Mouse (Mus musculus) myocyte (in vitro differentiated cells): Measurements from ENCODE around the gene Gpr65.

Source experiments
- CEBPB ChIP-seq: IDR thresholded peaks from 2 replicates; pipeline ENCODE4 v1.6.1; 2011; ENCODE audit warnings: mild to moderate bottlenecking, moderate library complexity; ENCODE audit not compliant: poor library complexity, insufficient read depth, severe bottlenecking
- E2F4 ChIP-seq: IDR thresholded peaks from one replicate; pipeline ENCODE4 v1.6.1; 2011; ENCODE audit warnings: mild to moderate bottlenecking, control low read depth, moderate library complexity; ENCODE audit not compliant: insufficient read depth
- MAX ChIP-seq: IDR thresholded peaks from one replicate; pipeline ENCODE4 v1.6.1; 2011; ENCODE audit warnings: low read depth, mild to moderate bottlenecking, control low read depth
- MYOD1 ChIP-seq, 3 experiments: IDR thresholded peaks; one replicate each; pipeline ENCODE4 v1.6.1; 2011; ENCODE audit warnings: control low read depth in 2 of 3, low read depth in 2 of 3, mild to moderate bottlenecking in 2 of 3, moderate library complexity in 1 of 3; ENCODE audit not compliant: insufficient read length in 2 of 3, control insufficient read depth in 1 of 3
- POLR2A ChIP-seq: IDR thresholded peaks from one replicate; pipeline ENCODE4 v1.6.1; 2011; ENCODE audit warnings: low read depth, mild to moderate bottlenecking, control low read depth, moderate library complexity; ENCODE audit not compliant: insufficient read length
- TCF12 ChIP-seq: IDR thresholded peaks from one replicate; pipeline ENCODE4 v1.6.1; 2011; ENCODE audit warnings: mild to moderate bottlenecking, control low read depth; ENCODE audit not compliant: poor library complexity, insufficient read depth, severe bottlenecking
- TCF3 ChIP-seq: IDR thresholded peaks from one replicate; pipeline ENCODE4 v1.6.1; 2011; ENCODE audit warnings: low read depth, control low read depth; ENCODE audit not compliant: insufficient read length

GRCm38 (mm10) chr12:98244865-98245264 lies 23.6 kb upstream of the Gpr65 start:
- no peak for TF ChIP-seq POLR2A
- no peak for TF ChIP-seq MAX
- no peak for TF ChIP-seq TCF3
- no peak for TF ChIP-seq TCF12
- no peak for TF ChIP-seq E2F4
- no peak for TF ChIP-seq MYOD1 (IDR thresholded peaks at IDR 0.05; ENCODE audit: control insufficient read depth in 1 of 3, insufficient read length in 2 of 3, low read depth in 2 of 3)
- no peak for TF ChIP-seq CEBPB
